Mouse (Mus musculus) forebrain, embryonic 14.5 days (tissue): ENCODE results near the gene Map3k19. TPM values are rescaled to one million over a fixed set of nuclear protein-coding genes. Genes with fewer than 3 reads are reported as not detected.

ENCODE experiments used
- ATAC-seq: fragments of 200-750 bp; cut with Nextera tagmentation; 2 replicates; pipeline ENCODE4 v1.8.0; 2017; ENCODE audit warnings: mild to moderate bottlenecking, moderate library complexity
- DNase-seq: peaks from one replicate; pipeline ENCODE4 v3.0.0-alpha.2; 2015; ENCODE audit warnings: low spot score
- H3K27ac ChIP-seq: fragments of 300-500 bp; sonication (generic); 2 replicates; pipeline ENCODE4 v1.5.1; 2014; ENCODE audit warnings: low read depth, mild to moderate bottlenecking, control low read depth, low read length, moderate library complexity
- H3K27me3 ChIP-seq: fragments of 300-500 bp; sonication (generic); replicated peaks from 2 replicates; pipeline ENCODE4 v1.6.1; 2014; ENCODE audit warnings: low read length, control low read depth, mixed read lengths; ENCODE audit not compliant: control insufficient read depth, insufficient read depth
- H3K36me3 ChIP-seq: fragments of 300-500 bp; sonication (generic); 2 replicates; pipeline ENCODE4 v1.6.1; 2014; ENCODE audit warnings: low read length, control low read depth; ENCODE audit not compliant: control insufficient read depth, insufficient read depth
- H3K4me1 ChIP-seq: fragments of 300-500 bp; sonication (generic); 2 replicates; pipeline ENCODE4 v1.6.1; 2014; ENCODE audit warnings: antibody characterized with exemption, low read length, control low read depth; ENCODE audit not compliant: control insufficient read depth, insufficient read depth
- H3K4me2 ChIP-seq: fragments of 300-500 bp; sonication (generic); 2 replicates; pipeline ENCODE4 v1.6.1; 2014; ENCODE audit warnings: mild to moderate bottlenecking, control low read depth, low read length
- H3K4me3 ChIP-seq: fragments of 300-500 bp; sonication (generic); 2 replicates; pipeline ENCODE4 v1.5.1; 2014; ENCODE audit warnings: low read depth, low read length, control low read depth
- H3K9ac ChIP-seq: fragments of 300-500 bp; sonication (generic); 2 replicates; pipeline ENCODE4 v1.6.1; 2014; ENCODE audit warnings: mild to moderate bottlenecking, low read length, control low read depth, moderate library complexity
- H3K9me3 ChIP-seq: fragments of 300-500 bp; sonication (generic); replicated peaks from 2 replicates; pipeline ENCODE4 v1.6.1; 2016; ENCODE audit warnings: low read length, control low read depth, mixed read lengths; ENCODE audit not compliant: control insufficient read depth
- WGBS: fragments of 180-500 bp; shearing (Covaris S2); extraction: QIAGEN DNeasy Blood & Tissue Kit; methylation state at CpG from one replicate; pipeline ENCODE4 v1.1.7; 2014; 5-methylcytosine and 5-hydroxymethylcytosine counted together
- polyA plus RNA-seq: library from polyadenylated mRNA; unstranded; fragments of >200 nt; fragmentation: Nextera tagmentation; extraction: Ambion mirVana; gene quantifications from 2 replicates; pipeline ENCODE4 v1.2.1, GENCODE M21; 2014

Gene Map3k19
- polyA plus RNA-seq, 1 experiment from 2014 or later, result 0.36 TPM

DNA sequence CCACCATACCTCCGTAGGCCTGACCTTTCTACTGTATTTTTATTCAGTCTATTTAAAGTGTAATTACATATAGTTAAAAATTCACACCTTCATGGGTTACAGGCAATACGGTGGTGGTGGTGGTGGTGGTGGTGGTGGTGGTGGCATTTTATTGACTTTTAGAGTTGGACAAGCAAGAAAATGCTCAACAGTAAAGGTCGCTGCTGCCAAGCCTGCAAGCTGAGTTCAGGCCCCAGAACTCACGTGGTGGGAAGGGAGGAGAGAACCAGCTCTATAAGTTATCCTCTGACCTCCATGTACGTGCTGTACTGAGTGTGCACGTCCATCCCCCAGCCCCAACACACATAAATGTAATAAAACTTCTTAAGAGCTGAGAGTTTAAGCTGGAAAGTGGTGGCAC, 38.5 kb downstream of the Map3k19 start:
- no peaks in the 10 kb centered on the region for H3K4me1 ChIP-seq
- WGBS, result 87% methylated on average over 6 of the region's 6 CpGs
- no peaks in the 10 kb centered on the region for H3K9me3 ChIP-seq
- no peaks in the 10 kb centered on the region for H3K27me3 ChIP-seq
- H3K36me3 ChIP-seq, result no peaks in the 10 kb centered on the region
- DNase-seq, result no peak
- no peak overlapping the region for H3K4me2 ChIP-seq
- H3K4me3 ChIP-seq, result no peak overlapping the region
- no peak for ATAC-seq
- no peak overlapping the region for H3K27ac ChIP-seq
- H3K9ac ChIP-seq, result no peak overlapping the region

DNA sequence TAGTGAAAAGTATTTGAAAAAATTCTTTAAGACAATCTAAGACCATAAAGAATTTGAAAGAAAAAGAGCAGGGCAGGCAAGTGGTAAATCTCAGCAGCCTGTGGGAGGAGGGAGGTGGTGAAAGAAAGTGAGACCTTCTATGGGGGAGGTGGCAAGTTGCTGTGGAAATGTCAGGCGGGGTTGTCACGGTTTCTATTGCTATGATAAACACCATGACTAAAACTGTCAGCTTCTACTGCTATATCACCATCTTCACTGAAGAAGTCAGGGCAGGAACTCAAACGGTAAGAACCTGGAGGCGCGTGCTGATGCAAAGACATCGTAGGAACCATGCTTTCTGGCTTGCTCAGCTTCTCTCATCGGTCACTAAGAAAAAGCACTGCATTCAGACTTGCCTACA, 41.9 kb downstream of the Map3k19 start:
- H3K4me3 ChIP-seq, result no peak overlapping the region
- no peak overlapping the region for H3K9ac ChIP-seq
- no peaks in the 10 kb centered on the region for H3K27me3 ChIP-seq
- no peaks in the 10 kb centered on the region for H3K4me1 ChIP-seq
- H3K36me3 ChIP-seq, result no peaks in the 10 kb centered on the region
- H3K4me2 ChIP-seq, result no peak overlapping the region
- ATAC-seq, result no peak
- 84% methylated on average over 7 of the region's 7 CpGs for WGBS
- no peak overlapping the region for H3K27ac ChIP-seq
- no peaks in the 10 kb centered on the region for H3K9me3 ChIP-seq
- no peak for DNase-seq

DNA sequence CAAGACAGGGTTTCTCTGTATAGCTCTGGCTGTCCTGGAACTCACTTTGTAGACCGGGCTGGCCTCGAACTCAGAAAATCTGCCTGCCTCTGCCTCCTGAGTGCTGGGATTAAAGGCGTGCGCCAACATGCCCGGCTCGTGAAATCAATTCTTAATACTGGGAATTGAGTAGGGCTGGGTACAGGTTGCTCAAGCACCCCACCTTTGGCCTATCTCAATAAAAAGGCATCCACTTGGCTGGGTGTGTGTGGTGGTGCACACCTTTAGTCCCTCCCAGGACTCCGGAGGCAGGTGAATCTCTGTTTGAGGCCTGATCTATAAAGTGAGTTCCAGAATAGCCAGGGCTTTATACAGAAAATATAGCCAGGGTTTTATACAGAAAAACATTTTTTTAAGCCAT, 46.2 kb downstream of the Map3k19 start:
- Histone ChIP-seq H3K9ac (no peak overlapping the region), H3K4me3 (no peak overlapping the region), H3K9me3 (no peaks in the 10 kb centered on the region), H3K27me3 (no peaks in the 10 kb centered on the region), H3K4me1 (no peaks in the 10 kb centered on the region), H3K4me2 (no peak overlapping the region), H3K36me3 (peaks cover 12% of the 10 kb centered on the region), H3K27ac (no peak overlapping the region)
- 97% methylated on average over 7 of the region's 7 CpGs for WGBS
- no peak for DNase-seq
- ATAC-seq, result no peak

DNA sequence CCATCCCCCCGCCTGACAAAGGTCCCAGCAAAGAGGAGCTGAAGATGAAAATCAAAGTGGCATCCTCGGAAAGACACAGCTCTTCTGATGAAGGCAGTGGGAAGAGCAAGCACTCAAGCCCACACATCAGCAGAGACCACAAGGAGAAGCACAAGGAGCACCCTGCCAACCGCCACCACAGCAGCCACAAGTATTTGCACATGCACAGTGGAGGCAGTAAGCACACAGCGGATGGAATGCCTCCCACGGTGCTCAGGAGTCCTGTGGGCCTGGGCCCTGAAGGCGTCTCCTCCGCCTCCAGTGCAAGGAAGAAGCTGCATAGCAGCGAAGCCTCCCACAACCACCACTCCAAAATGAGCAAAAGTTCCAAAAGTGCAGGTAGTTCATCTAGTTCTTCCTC, 51.9 kb downstream of the Map3k19 start:
- Histone ChIP-seq H3K27me3 (no peaks in the 10 kb centered on the region), H3K9ac (no peak overlapping the region), H3K4me2 (no peak overlapping the region), H3K27ac (no peak overlapping the region), H3K9me3 (no peaks in the 10 kb centered on the region), H3K36me3 (peaks cover 51% of the 10 kb centered on the region), H3K4me3 (no peak overlapping the region), H3K4me1 (no peaks in the 10 kb centered on the region)
- ATAC-seq (no peak), DNase-seq (no peak)
- 82% methylated on average over 8 of the region's 8 CpGs for WGBS

DNA sequence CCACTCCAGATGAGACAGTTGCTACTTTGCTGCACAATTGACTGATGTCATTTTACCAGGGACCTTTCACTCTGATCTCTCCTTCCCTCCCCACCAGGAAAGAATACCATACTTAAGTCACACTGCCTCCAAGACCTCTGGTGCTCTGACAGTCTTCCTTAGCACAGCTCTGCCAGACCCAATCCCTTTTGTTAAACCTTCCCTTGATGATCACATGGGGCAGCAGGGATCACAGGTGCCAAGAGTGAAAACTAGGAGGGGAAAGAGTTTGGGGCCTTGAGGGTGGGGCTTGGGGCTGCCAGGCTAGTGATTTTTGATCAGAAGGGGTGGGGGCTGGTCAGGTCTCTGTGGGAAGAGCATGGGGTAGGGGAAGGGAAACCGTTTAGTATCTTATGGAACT, 58.1 kb downstream of the Map3k19 start:
- H3K27ac ChIP-seq, result no peak overlapping the region
- H3K36me3 ChIP-seq, result peaks cover 22% of the 10 kb centered on the region
- H3K4me2 ChIP-seq, result no peak overlapping the region
- H3K4me3 ChIP-seq, result no peak overlapping the region
- WGBS, result 81% methylated on average over 1 of the region's 1 CpGs
- H3K27me3 ChIP-seq, result no peaks in the 10 kb centered on the region
- DNase-seq (no peak), ATAC-seq (no peak)
- no peak overlapping the region for H3K9ac ChIP-seq
- no peaks in the 10 kb centered on the region for H3K4me1 ChIP-seq
- no peaks in the 10 kb centered on the region for H3K9me3 ChIP-seq

DNA sequence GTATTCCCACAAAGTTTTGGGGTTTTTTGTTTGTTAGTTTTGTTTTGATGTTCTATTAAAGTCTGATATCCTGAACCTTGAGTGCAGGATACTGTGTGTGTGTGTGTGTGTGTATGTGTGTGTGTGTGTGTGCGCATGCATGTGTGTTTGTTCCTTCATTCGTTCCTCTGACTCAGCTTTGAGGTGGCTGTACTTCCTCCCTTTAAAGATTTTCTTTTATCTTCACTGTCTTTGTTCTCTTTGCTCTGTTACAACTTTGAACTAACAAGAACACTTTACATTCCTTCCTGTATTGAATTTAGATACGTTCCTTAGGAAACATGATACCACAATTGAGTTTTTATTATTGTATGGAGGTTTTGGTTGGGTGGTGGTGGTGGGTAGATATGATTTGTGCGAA, 58.5 kb downstream of the Map3k19 start:
- no peaks in the 10 kb centered on the region for H3K27me3 ChIP-seq
- no peak overlapping the region for H3K27ac ChIP-seq
- no peak overlapping the region for H3K9ac ChIP-seq
- H3K4me1 ChIP-seq, result no peaks in the 10 kb centered on the region
- H3K36me3 ChIP-seq, result peaks cover 19% of the 10 kb centered on the region
- no peak for DNase-seq
- H3K9me3 ChIP-seq, result no peaks in the 10 kb centered on the region
- ATAC-seq, result no peak
- 77% methylated on average over 4 of the region's 4 CpGs for WGBS
- no peak overlapping the region for H3K4me3 ChIP-seq
- no peak overlapping the region for H3K4me2 ChIP-seq

DNA sequence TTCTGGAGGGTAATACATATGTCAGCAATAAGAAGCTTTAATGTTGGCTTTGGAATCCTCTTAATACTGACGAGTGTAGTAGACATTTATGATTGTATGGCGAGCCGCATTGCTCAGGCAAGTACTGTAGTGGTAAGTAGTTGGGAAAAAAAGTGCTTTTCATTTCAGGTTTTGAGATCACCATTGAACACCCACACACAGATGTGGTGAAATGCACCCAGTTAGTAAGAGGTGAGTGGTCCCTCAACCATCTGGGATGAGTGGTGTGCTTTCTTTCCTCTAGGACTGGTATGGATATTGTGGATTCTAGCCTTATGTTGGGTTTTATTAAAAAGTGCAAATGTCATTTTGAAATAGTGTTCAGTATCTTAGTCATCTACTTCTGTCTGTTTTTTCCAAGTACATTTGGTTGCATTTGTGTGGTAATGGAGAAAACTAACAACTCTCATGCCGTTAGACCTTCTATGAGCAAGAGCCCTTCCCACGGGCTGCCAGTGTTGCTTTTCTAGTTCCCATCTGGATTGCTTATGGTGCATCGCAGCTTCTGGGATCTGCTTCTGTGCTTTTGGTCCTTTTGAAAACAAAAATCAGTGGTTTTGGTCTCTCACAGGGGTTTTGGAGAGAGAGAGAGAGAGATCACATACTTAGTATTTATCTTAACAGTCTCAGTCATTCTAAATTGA, 59.6 kb downstream of the Map3k19 start:
- no peaks in the 10 kb centered on the region for H3K4me1 ChIP-seq
- no peak overlapping the region for H3K4me2 ChIP-seq
- H3K36me3 ChIP-seq, result peaks cover 17% of the 10 kb centered on the region
- ATAC-seq (no peak), DNase-seq (no peak)
- H3K27ac ChIP-seq, result no peak overlapping the region
- no peaks in the 10 kb centered on the region for H3K27me3 ChIP-seq
- H3K4me3 ChIP-seq, result no peak overlapping the region
- H3K9ac ChIP-seq, result no peak overlapping the region
- WGBS, result 93% methylated on average over 6 of the region's 6 CpGs
- no peaks in the 10 kb centered on the region for H3K9me3 ChIP-seq

DNA sequence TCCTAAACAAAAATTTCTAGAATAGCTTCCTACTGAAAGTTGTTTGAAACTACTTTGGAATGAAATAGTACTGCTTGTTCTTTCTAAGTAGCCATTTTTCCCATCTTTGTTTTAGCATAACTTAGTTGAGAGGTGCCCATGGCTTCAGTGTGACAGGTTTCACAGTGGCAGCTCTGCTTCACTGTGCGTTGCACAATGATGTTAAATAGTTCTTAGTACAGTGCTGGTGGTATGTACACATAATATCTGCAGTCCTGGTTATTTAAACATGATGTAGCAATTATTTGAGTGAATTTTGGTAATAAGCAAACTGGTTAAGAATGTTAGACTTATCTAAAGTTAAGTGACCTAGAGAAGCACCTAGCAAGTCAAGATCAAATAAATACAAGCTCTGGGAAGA, 61.4 kb downstream of the Map3k19 start:
- Histone ChIP-seq H3K9me3 (no peaks in the 10 kb centered on the region), H3K36me3 (0 out of 2 replicates have a peak, but pooled peaks cover 4% of the 10 kb centered on the region), H3K27ac (no peak overlapping the region), H3K4me2 (no peak overlapping the region), H3K4me3 (no peak overlapping the region), H3K27me3 (no peaks in the 10 kb centered on the region), H3K4me1 (no peaks in the 10 kb centered on the region), H3K9ac (no peak overlapping the region)
- WGBS, result 92% methylated on average over 1 of the region's 1 CpGs
- no peak for ATAC-seq
- no peak for DNase-seq

DNA sequence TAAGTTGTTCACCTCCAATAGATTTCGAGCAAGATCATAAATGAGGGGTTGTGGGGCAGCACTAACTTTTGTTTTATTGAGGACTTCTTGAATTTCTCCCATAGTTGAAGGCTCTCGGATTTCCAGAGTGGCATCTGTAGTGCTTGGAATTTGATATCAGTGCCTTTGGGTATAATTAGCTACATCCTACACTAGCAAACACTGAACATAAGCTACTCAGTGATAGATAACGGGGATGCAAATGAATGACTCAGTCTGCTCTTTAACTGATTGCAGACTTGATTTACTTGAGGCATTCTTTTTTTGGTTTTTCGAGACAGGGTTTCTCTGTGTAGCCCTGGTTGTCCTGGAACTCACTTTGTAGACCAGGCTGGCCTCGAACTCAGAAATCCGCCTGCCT, 65.9 kb downstream of the Map3k19 start:
- ATAC-seq, result no peak
- Histone ChIP-seq H3K4me3 (no peak overlapping the region), H3K4me2 (no peak overlapping the region), H3K27ac (no peak overlapping the region), H3K4me1 (peaks cover 3% of the 10 kb centered on the region; the same call in 1 of the 2 replicates), H3K36me3 (0 out of 2 replicates have a peak, but pooled peaks cover 3% of the 10 kb centered on the region), H3K9ac (no peak overlapping the region), H3K27me3 (no peaks in the 10 kb centered on the region), H3K9me3 (no peaks in the 10 kb centered on the region)
- 83% methylated on average over 6 of the region's 6 CpGs for WGBS
- DNase-seq, result no peak
